Mouse (Mus musculus) neural tube, embryonic 13.5 days (tissue): ENCODE measurements around the gene Gins2. TPM values are rescaled to one million over a fixed set of nuclear protein-coding genes. Genes with fewer than 3 reads are reported as not detected.

ENCODE experiments used
- ATAC-seq: fragments of 200-750 bp; cut with Nextera tagmentation; 2 replicates; pipeline ENCODE4 v1.8.0; 2017; ENCODE audit warnings: low read depth, mild to moderate bottlenecking, moderate TSS enrichment, moderate library complexity
- H3K27ac ChIP-seq: fragments of 300-500 bp; sonication (generic); replicated peaks from 2 replicates; pipeline ENCODE4 v1.5.1; 2015; ENCODE audit warnings: moderate library complexity, mild to moderate bottlenecking, inconsistent platforms
- H3K27me3 ChIP-seq: fragments of 300-500 bp; sonication (generic); 2 replicates; pipeline ENCODE4 v1.6.1; 2015; ENCODE audit warnings: mild to moderate bottlenecking, inconsistent platforms
- H3K36me3 ChIP-seq: fragments of 300-500 bp; sonication (generic); 2 replicates; pipeline ENCODE4 v1.6.1; 2015; ENCODE audit warnings: mild to moderate bottlenecking, inconsistent platforms
- H3K4me1 ChIP-seq: fragments of 300-500 bp; sonication (generic); replicated peaks from 2 replicates; pipeline ENCODE4 v1.6.1; 2015; ENCODE audit warnings: inconsistent platforms
- H3K4me2 ChIP-seq: fragments of 300-500 bp; sonication (generic); 2 replicates; pipeline ENCODE4 v1.6.1; 2015; ENCODE audit warnings: inconsistent platforms, mild to moderate bottlenecking, moderate library complexity
- H3K4me3 ChIP-seq: fragments of 300-500 bp; sonication (generic); 2 replicates; pipeline ENCODE4 v1.5.1; 2015; ENCODE audit warnings: mild to moderate bottlenecking, inconsistent platforms
- H3K9ac ChIP-seq: fragments of 300-500 bp; sonication (generic); 2 replicates; pipeline ENCODE4 v1.6.1; 2015; ENCODE audit warnings: moderate library complexity, mild to moderate bottlenecking, inconsistent platforms
- H3K9me3 ChIP-seq: fragments of 300-500 bp; sonication (generic); 2 replicates; pipeline ENCODE4 v1.6.1; 2016; ENCODE audit warnings: inconsistent platforms
- WGBS: fragments of 180-500 bp; shearing (Covaris S2); methylation state at CpG from one replicate; pipeline ENCODE4 v1.1.7; 2015; 5-methylcytosine and 5-hydroxymethylcytosine counted together
- polyA plus RNA-seq: library from polyadenylated mRNA; unstranded; fragments of >200 nt; fragmentation: Nextera tagmentation; extraction: Ambion mirVana; gene quantifications from 2 replicates; pipeline ENCODE4 v1.2.1, GENCODE M21; 2015

The Gins2 gene
- polyA plus RNA-seq, 1 experiment from 2014 or later = 20.1 TPM

DNA sequence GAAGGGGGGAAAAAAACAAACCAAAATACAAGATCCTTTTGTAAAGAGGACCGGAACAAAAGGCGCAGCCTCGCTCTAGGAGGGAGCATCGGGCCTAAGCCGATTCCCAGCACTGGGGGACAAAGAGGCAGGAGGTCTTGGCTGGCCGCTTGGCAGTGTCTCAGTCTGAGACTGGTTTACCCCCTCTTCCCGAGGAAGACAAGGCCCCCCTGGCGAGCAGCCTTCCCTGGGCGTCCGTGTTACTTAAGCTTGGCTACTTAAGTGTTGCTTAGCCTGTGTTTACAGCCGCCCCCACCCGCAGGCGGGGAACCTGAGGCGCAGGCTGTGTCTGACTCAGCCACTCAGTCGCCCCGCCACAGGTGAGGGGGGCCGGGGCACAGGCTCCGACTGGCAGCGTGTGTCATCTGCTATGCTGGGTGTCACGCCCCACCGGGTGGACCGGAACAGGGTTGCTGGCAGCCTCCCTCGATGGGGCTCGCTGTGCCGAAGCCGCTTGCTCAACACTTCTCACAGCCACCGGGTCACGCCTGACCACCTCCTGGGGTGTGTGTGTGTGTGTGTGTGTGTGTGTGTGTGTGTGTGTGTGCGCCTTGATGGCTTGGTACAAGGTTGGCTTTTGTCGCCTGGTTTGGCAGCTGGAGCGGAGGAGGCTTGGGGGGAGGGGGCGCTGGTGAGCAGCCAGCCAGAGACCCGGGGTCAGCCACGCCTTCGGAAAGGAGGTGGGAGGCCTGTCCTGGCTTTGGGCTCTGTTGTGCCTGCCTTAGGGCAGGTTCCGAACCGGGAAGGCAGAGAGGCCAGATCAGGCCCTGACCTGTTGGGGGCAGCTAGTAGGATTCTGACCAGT, 50.5 kb downstream of the Gins2 start:
- Histone ChIP-seq H3K36me3 (no peaks in the 10 kb centered on the region), H3K4me2 (peak overlapping the region; percentile 75), H3K9ac (peak overlapping the region; percentile 76), H3K4me1 (peaks cover 96% of the 10 kb centered on the region), H3K9me3 (no peaks in the 10 kb centered on the region), H3K27ac (peak overlapping the region; percentile 97), H3K4me3 (peak overlapping the region; percentile 61), H3K27me3 (no peaks in the 10 kb centered on the region)
- WGBS = 1% methylated on average over 37 of the region's 37 CpGs
- peak; percentile 17 for ATAC-seq

DNA sequence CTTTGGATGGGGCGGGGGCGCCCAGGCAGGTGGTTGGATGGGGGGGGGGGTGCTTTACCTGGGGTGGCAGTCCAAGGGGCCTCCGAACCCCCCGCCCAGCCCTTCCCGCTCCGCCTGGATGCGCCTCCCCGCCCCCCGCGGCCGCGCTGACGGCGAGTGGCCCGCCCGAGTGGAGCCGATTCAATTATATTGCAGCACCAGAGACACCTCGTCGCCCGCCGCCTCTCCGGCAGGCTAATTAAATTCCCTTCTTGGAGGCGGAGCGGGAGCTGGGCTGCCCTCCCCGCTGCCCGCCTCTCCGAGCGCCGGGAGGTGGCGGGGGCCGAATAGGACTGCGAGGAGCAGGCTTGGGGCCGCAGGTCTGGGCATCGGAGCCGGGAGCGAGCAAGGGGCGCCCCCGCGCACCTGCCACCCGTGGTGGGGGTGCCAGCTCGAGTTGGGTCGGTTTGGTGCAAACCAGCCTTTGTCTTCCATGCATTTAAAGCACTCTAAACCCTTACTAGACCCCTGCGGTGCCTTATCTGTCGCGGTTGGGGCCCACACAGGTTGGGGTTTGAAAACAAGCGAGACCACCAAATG, 51.2 kb downstream of the Gins2 start:
- peak; percentile 33 for ATAC-seq
- Histone ChIP-seq H3K4me2 (peak overlapping the region; percentile 75), H3K27ac (peak overlapping the region; percentile 97), H3K27me3 (no peaks in the 10 kb centered on the region), H3K9me3 (no peaks in the 10 kb centered on the region), H3K9ac (peak overlapping the region; percentile 76), H3K4me3 (peak overlapping the region; percentile 61), H3K4me1 (peaks cover 96% of the 10 kb centered on the region), H3K36me3 (no peaks in the 10 kb centered on the region)
- under 1% methylated on average over 43 of the region's 46 CpGs for WGBS

DNA sequence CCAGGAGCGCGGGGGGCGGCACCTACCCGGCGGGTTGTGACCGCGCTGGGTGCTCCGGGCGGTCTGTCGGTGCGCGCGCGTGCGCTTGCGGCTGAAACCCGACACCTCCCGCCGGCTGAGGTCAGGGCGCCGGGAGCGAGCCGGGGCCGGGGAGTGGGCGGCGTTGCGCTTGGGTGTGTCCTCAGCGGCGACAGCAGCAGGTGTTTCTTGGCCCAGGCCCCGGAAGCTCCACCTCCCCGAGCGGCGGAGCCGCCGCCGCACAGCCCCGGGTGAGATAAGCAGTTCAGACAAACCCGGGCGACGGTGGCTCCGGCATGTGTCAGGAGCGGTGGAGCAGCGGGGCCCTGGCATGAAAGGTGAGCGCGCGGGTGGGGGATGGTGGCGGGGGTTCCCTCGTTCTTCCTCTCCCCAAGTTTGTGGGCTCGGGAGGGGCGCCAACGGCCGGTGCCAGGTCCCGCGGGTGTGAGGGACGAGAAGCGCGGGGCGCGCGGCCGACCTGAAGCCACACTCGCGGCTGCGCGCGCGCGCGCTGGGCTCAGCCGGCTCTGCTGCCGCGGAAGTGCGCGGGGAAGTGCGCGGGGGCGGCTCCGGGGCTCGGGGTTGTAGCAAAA, 51.8 kb downstream of the Gins2 start:
- H3K4me1 ChIP-seq = peaks cover 96% of the 10 kb centered on the region
- under 1% methylated on average over 79 of the region's 79 CpGs for WGBS
- H3K36me3 ChIP-seq = no peaks in the 10 kb centered on the region
- no peaks in the 10 kb centered on the region for H3K9me3 ChIP-seq
- H3K27ac ChIP-seq = peak overlapping the region; percentile 97
- H3K9ac ChIP-seq = peak overlapping the region; percentile 76
- peak overlapping the region; percentile 61 for H3K4me3 ChIP-seq
- H3K4me2 ChIP-seq = peak overlapping the region; percentile 75
- no peaks in the 10 kb centered on the region for H3K27me3 ChIP-seq
- peak; percentile 5; the same call in 1 of the 2 replicates for ATAC-seq

DNA sequence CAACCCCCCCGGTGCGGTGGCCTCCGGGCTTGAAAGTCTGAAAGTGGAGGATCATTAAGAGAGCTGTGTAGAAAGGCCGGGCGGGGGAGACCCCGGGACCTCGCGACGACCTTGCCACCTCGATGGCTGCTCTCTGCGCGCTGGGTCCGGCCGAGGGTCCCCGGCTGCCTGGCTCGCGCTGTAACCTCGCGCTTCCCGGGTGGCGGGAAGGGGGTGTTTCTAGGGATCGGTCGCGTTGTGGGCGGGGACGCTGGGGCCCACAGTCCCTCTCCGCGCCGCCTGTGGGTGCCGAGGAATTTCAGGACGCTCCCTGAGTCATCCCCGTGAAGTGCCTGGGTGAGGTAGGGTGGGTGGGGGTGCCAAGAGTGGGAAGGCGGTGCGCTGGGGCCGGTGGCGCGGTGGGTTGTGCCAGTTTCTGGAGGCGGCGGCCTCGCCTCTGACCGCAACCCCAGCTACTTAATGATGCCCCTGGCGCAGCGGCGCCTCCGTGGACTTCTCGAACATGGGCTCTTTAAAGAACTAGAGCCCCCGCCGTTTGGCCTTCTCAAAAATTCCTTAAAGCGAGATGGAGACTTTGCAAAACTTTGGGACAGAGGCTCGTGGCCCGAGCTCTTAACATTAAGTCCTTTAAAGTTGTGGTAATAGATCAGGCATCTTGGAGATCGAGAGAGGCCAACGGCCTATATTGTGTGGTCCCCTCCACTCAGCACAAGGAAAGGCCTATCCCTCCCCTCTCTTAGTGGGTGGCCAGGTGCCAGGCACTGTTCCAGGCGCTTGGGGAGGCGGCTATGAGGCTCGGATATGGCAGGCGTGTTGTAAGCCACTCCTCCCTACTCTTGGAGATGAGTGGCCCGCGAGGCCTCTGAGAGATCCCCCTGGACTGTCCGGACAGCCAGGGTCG, 52.5 kb downstream of the Gins2 start:
- Histone ChIP-seq H3K9ac (peak overlapping the region; percentile 76), H3K36me3 (no peaks in the 10 kb centered on the region), H3K4me1 (peaks cover 96% of the 10 kb centered on the region), H3K9me3 (no peaks in the 10 kb centered on the region), H3K4me2 (peak overlapping the region; percentile 75), H3K27me3 (no peaks in the 10 kb centered on the region), H3K4me3 (peak overlapping the region; percentile 61), H3K27ac (peak overlapping the region; percentile 97)
- ATAC-seq = peak; percentile 9; the same call in 1 of the 2 replicates
- WGBS = under 1% methylated on average over 61 of the region's 61 CpGs

DNA sequence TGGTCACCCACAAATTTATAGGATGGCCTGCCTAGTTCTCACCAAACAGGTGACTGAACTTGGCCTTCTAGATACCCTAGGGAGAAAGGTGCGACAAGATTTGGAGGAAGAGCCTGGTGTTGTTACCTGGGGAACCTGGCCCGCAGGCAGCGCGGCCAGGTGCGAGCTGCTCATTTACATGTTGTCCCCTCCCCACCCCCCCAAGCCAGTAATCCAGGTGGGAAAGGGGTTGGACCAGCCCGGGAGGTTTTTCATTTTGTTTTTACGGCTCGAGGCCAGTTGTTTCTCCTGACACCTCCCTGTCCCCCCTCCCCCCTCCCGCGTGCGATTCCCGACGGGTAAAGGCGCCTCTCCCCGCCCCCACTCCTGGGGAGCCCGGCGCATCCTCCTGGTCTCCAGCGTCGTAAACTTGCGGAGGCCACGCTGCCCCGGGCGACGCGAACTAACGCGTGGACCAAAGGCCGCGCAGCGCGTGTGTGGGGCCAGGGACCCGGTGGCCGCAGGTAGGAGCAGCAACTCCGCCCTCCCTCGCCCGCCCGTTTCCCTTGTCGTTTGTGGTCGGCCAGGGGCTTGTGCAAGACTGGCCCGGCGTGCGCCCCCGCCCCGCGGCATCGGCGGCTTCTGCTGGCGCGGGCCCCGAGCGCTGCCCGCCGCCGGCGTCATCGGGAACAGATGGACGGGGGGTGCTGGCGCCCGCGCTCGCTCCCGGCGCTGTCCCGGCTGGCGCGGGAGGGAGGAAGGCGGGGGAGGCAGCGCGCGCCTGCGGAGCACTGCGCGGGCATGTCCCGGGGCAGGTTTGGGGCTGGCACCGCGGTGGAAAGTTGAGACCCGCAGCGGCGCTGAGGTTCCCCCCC, 53.4 kb downstream of the Gins2 start:
- WGBS = 1% methylated on average over 77 of the region's 79 CpGs
- Histone ChIP-seq H3K36me3 (no peaks in the 10 kb centered on the region), H3K4me3 (peak overlapping the region; percentile 61), H3K4me2 (peak overlapping the region; percentile 75), H3K4me1 (peaks cover 95% of the 10 kb centered on the region), H3K27ac (peak overlapping the region; percentile 97), H3K27me3 (no peaks in the 10 kb centered on the region), H3K9ac (peak overlapping the region; percentile 76), H3K9me3 (no peaks in the 10 kb centered on the region)
- no peak for ATAC-seq

DNA sequence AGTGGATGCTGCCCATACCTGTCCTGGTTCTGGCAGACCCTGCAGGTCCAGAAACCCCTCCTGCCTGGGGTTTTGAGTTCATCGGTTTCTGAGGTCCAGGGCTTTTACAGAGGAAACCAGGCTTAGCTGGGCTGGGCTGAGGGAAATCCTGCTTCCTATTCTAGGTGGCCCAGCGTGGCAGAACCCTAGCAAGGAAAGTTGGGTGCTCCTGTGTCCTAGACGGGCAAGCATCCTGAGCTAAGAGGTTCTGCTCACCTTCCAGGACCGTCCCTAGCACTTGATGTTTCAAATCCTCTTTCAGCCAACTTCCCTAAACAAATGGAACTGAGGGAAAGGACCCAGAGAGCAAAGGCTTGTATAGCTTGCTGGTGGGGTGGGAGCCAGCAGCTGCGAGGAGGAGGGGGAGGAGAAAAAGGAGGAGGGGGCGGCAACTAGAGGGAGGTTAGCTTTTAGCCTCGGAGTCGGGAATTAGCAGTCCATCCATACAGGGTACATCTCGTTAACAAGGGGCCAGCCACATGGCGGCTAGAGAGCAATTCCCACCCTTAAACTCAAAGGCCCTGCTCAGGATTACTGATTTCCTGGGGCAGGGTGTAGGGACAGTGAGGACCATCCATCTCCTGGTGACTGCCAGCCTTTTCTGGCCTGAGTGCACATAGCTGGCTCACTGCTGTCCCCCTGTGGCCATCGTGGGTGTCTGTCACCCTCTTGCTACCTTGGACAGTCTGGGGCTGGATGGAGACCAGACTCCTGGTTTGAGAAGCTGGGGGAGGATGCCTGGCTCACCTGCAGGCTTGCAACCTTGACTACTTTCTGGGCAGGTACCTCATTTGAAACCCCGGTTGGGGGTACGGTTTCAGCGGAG, 54.4 kb downstream of the Gins2 start:
- H3K4me2 ChIP-seq = peak overlapping the region; percentile 75
- WGBS = 6% methylated on average over 14 of the region's 14 CpGs
- H3K27ac ChIP-seq = peak overlapping the region; percentile 97

DNA sequence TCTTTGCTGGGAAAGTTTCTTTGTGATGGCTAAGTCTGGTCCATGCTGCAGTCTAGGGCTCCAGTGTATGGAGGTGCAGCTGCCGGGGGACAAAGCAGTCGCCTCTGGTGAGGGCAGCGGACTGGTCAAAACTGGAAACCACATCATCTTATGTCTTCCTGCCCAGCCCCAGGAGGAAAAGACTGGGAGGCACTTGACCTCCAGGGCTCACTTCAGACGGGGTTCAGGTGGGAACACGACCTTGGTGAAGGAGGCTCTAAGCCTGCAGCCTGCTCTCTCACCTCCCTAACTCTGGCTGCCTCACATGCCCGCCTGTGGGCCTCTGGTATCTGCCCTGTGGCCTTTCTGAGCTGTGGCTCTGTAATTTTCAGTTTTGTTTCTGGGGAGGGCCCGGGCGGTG, 55.0 kb downstream of the Gins2 start:
- Histone ChIP-seq H3K4me1 (peaks cover 86% of the 10 kb centered on the region), H3K4me2 (peak overlapping the region; percentile 75), H3K27ac (peak overlapping the region; percentile 97), H3K9ac (peak overlapping the region; percentile 63), H3K27me3 (no peaks in the 10 kb centered on the region), H3K4me3 (no peak overlapping the region), H3K36me3 (no peaks in the 10 kb centered on the region), H3K9me3 (no peaks in the 10 kb centered on the region)
- no peak for ATAC-seq
- 28% methylated on average over 8 of the region's 8 CpGs for WGBS

More for the DNA sequence above, 54.4 kb downstream of the Gins2 start:
- Histone ChIP-seq H3K9me3 (no peaks in the 10 kb centered on the region), H3K4me3 (no peak overlapping the region), H3K4me1 (peaks cover 90% of the 10 kb centered on the region), H3K9ac (peak overlapping the region; percentile 76), H3K36me3 (no peaks in the 10 kb centered on the region), H3K27me3 (no peaks in the 10 kb centered on the region)
- peak; percentile 34 for ATAC-seq

DNA sequence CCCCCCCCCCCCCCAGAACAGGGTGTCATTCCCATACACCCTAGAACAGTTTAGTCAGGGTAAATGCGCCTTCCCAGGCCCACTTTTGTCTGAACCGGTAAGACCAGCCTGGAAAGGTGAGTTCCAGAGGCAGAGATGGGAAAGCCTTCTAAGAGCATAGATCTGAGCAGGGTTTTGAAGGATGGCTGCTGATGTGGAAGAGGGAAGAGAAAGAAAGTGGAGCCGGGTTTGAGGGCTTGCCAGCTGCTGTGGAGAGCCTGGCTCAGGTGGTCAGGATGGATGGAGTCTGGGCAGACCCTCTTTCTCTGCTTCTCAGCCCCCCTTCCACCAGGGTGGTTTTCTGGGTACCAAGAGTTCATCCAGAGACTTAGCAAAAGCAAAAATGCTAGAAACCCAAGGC, 55.7 kb downstream of the Gins2 start:
- ATAC-seq = no peak
- H3K27me3 ChIP-seq = no peaks in the 10 kb centered on the region
- H3K9ac ChIP-seq = peak overlapping the region; percentile 63
- no peaks in the 10 kb centered on the region for H3K9me3 ChIP-seq
- H3K27ac ChIP-seq = peak overlapping the region; percentile 97
- WGBS = 21% methylated on average over 3 of the region's 3 CpGs
- H3K4me2 ChIP-seq = peak overlapping the region; percentile 75
- H3K36me3 ChIP-seq = no peaks in the 10 kb centered on the region
- H3K4me1 ChIP-seq = peaks cover 86% of the 10 kb centered on the region
- H3K4me3 ChIP-seq = no peak overlapping the region

DNA sequence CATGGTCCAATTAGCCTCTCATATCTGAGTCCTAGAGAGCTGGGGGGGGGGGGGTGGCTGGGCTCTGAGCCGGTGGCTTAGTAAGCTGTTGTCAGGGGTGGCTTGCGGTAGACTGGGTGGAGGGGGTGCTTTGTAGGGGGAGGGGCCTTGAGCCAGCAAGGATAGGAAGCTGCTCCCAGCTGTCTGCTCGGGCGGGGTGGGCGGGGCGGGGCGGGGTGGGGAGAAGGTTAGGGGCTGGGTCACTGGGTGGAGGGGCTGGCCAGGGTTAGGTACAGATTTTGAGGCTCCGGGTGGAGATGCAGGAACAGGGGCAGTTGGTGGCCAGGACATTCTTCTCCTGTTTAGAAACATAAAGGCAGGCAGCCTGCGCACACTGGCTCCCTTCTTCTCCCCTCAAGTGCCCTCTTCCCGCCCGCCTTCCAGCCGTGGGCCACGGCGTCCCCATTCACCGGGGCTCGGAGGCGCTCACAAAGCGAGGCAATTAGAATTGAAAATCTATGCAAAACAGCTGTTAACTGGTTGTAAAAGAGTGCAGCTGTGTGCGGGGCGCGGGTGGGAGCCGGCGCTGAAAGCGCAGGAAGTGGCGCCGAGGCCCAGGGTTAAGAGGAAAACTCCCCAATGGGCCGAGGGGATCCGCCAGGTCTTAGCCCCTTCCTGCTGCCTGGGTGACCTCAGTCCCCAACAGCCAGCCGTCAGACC, 56.4 kb downstream of the Gins2 start:
- H3K9ac ChIP-seq = peak overlapping the region; percentile 63
- H3K4me1 ChIP-seq = peaks cover 88% of the 10 kb centered on the region
- H3K27ac ChIP-seq = peak overlapping the region; percentile 97
- peak; percentile 16; the same call in 1 of the 2 replicates for ATAC-seq
- 2% methylated on average over 29 of the region's 29 CpGs for WGBS
- peak overlapping the region; percentile 75 for H3K4me2 ChIP-seq
- no peaks in the 10 kb centered on the region for H3K27me3 ChIP-seq
- no peaks in the 10 kb centered on the region for H3K9me3 ChIP-seq
- 0 out of 2 replicates have a peak overlapping the region, but pooled peaks have one; percentile 2 for H3K4me3 ChIP-seq
- no peaks in the 10 kb centered on the region for H3K36me3 ChIP-seq
